Mouse (Mus musculus): ENCODE data around the gene Gm42674. TPM values are rescaled to one million over a fixed set of nuclear protein-coding genes. Genes with fewer than 3 reads are reported as not detected.
A peak's percentile ranks its signal among the peaks of the same experiment; 100 is the strongest.

Gene Gm42674
- polyA plus RNA-seq, 1 experiment from 2014 or later, result not detected

GRCm38 (mm10) chr3:90596810-90597209 is 4.9 kb upstream of the Gm42674 start:
- no peak for ATAC-seq (ENCODE audit: low FRiP score, low TSS enrichment)
- Histone ChIP-seq H3K36me3 (ENCODE audit: insufficient read depth, low read length) (no peaks in the 10 kb centered on the region), H3K27me3 (ENCODE audit: insufficient read depth, low read length) (no peaks in the 10 kb centered on the region), H3K4me2 (replicated peaks; ENCODE audit: low read depth, low read length) (no peak overlapping the region), H3K27ac (ENCODE audit: low read length) (no peak overlapping the region), H3K4me3 (ENCODE audit: low read length) (no peak overlapping the region), H3K9me3 (ENCODE audit: low read length) (no peaks in the 10 kb centered on the region), H3K4me1 (ENCODE audit: insufficient read depth, low read length) (peaks cover 8% of the 10 kb centered on the region), H3K9ac (replicated peaks; ENCODE audit: low read length) (no peak overlapping the region)
- 82% methylated on average over 6 of the region's 6 CpGs for whole genome bisulfite sequencing

- Histone ChIP-seq H3K4me1 (ENCODE audit: insufficient read depth, low read length) (peaks cover 8% of the 10 kb centered on the region), H3K4me2 (replicated peaks; ENCODE audit: low read depth, low read length) (no peak overlapping the region), H3K27me3 (ENCODE audit: insufficient read depth, low read length) (no peaks in the 10 kb centered on the region), H3K36me3 (ENCODE audit: insufficient read depth, low read length) (no peaks in the 10 kb centered on the region), H3K4me3 (ENCODE audit: low read length) (no peak overlapping the region), H3K9me3 (ENCODE audit: low read length) (no peaks in the 10 kb centered on the region), H3K9ac (replicated peaks; ENCODE audit: low read length) (no peak overlapping the region), H3K27ac (ENCODE audit: low read length) (no peak overlapping the region)
- 34% methylated on average over 6 of the region's 6 CpGs for WGBS
- no peak for ATAC-seq (ENCODE audit: low FRiP score, low TSS enrichment)
Measured at GRCm38 (mm10) chr3:90597736-90598135, 4.0 kb upstream of the Gm42674 start.

- no peak for ATAC-seq (ENCODE audit: low FRiP score, low TSS enrichment)
- H3K9me3 ChIP-seq (ENCODE audit: low read length), result no peaks in the 10 kb centered on the region
- H3K4me2 ChIP-seq (replicated peaks; ENCODE audit: low read depth, low read length), result no peak overlapping the region
- H3K4me1 ChIP-seq (ENCODE audit: insufficient read depth, low read length), result peaks cover 8% of the 10 kb centered on the region
- H3K9ac ChIP-seq (replicated peaks; ENCODE audit: low read length), result no peak overlapping the region
- H3K27ac ChIP-seq (ENCODE audit: low read length), result no peak overlapping the region
- no peaks in the 10 kb centered on the region for H3K27me3 ChIP-seq (ENCODE audit: insufficient read depth, low read length)
- no peak overlapping the region for H3K4me3 ChIP-seq (ENCODE audit: low read length)
- WGBS, result 67% methylated on average over 4 of the region's 4 CpGs
- no peaks in the 10 kb centered on the region for H3K36me3 ChIP-seq (ENCODE audit: insufficient read depth, low read length)
Measured at GRCm38 (mm10) chr3:90598212-90598611, 3.5 kb upstream of the Gm42674 start.

- Histone ChIP-seq H3K27ac (ENCODE audit: low read length) (no peak overlapping the region), H3K36me3 (ENCODE audit: insufficient read depth, low read length) (no peaks in the 10 kb centered on the region), H3K9me3 (ENCODE audit: low read length) (no peaks in the 10 kb centered on the region), H3K4me1 (ENCODE audit: insufficient read depth, low read length) (peaks cover 12% of the 10 kb centered on the region), H3K9ac (replicated peaks; ENCODE audit: low read length) (no peak overlapping the region), H3K4me3 (ENCODE audit: low read length) (no peak overlapping the region), H3K27me3 (ENCODE audit: insufficient read depth, low read length) (no peaks in the 10 kb centered on the region), H3K4me2 (replicated peaks; ENCODE audit: low read depth, low read length) (no peak overlapping the region)
- 69% methylated on average over 3 of the region's 3 CpGs for WGBS
- no peak for ATAC-seq (ENCODE audit: low FRiP score, low TSS enrichment)
Measured at GRCm38 (mm10) chr3:90599401-90599800, 2.3 kb upstream of the Gm42674 start.

GRCm38 (mm10) chr3:90600036-90600435 is 1.7 kb upstream of the Gm42674 start:
- 76% methylated on average over 6 of the region's 6 CpGs for WGBS
- Histone ChIP-seq H3K4me2 (replicated peaks; ENCODE audit: low read depth, low read length) (no peak overlapping the region), H3K27me3 (ENCODE audit: insufficient read depth, low read length) (no peaks in the 10 kb centered on the region)

GRCm38 (mm10) chr3:90600458-90601195 is 1.1 kb upstream of the Gm42674 start:
- Histone ChIP-seq H3K36me3 (ENCODE audit: insufficient read depth, low read length) (no peaks in the 10 kb centered on the region), H3K27ac (ENCODE audit: low read length) (no peak overlapping the region), H3K9ac (replicated peaks; ENCODE audit: low read length) (no peak overlapping the region), H3K4me2 (replicated peaks; ENCODE audit: low read depth, low read length) (no peak overlapping the region), H3K4me3 (ENCODE audit: low read length) (no peak overlapping the region), H3K9me3 (ENCODE audit: low read length) (no peaks in the 10 kb centered on the region), H3K27me3 (ENCODE audit: insufficient read depth, low read length) (no peaks in the 10 kb centered on the region), H3K4me1 (ENCODE audit: insufficient read depth, low read length) (peaks cover 23% of the 10 kb centered on the region)
- no peak for ATAC-seq (ENCODE audit: low FRiP score, low TSS enrichment)
- 81% methylated on average over 8 of the region's 8 CpGs for WGBS

More at GRCm38 (mm10) chr3:90600036-90600435, 1.7 kb upstream of the Gm42674 start:
- Histone ChIP-seq H3K36me3 (ENCODE audit: insufficient read depth, low read length) (no peaks in the 10 kb centered on the region), H3K27ac (ENCODE audit: low read length) (no peak overlapping the region), H3K4me3 (ENCODE audit: low read length) (no peak overlapping the region), H3K9ac (replicated peaks; ENCODE audit: low read length) (no peak overlapping the region), H3K4me1 (ENCODE audit: insufficient read depth, low read length) (peaks cover 18% of the 10 kb centered on the region), H3K9me3 (ENCODE audit: low read length) (no peaks in the 10 kb centered on the region)
- ATAC-seq (ENCODE audit: low FRiP score, low TSS enrichment), result no peak

- no peak within 1 kb of the TSS for H3K9ac ChIP-seq (replicated peaks; ENCODE audit: low read length)
- WGBS, result 47% methylated on average over 3 of the region's 3 CpGs
- H3K27ac ChIP-seq (ENCODE audit: low read length), result peak within 1 kb of the TSS; percentile 80
- ATAC-seq (ENCODE audit: low FRiP score, low TSS enrichment), result no peak
- H3K4me1 ChIP-seq (ENCODE audit: insufficient read depth, low read length), result peaks cover 18% of the 10 kb centered on the region
- no peaks in the 10 kb centered on the region for H3K9me3 ChIP-seq (ENCODE audit: low read length)
- no peak within 1 kb of the TSS for H3K4me2 ChIP-seq (replicated peaks; ENCODE audit: low read depth, low read length)
- H3K27me3 ChIP-seq (ENCODE audit: insufficient read depth, low read length), result no peaks in the 10 kb centered on the region
- H3K4me3 ChIP-seq (ENCODE audit: low read length), result no peak within 1 kb of the TSS
- H3K36me3 ChIP-seq (ENCODE audit: insufficient read depth, low read length), result no peaks in the 10 kb centered on the region
Measured at GRCm38 (mm10) chr3:90603623-90604022, 1.9 kb downstream of the Gm42674 start, which contains the start of gene S100a4. TSS of gene S100a4 (plus strand) at chr3:90603771.

GRCm38 (mm10) chr3:90604416-90604815 is 2.7 kb downstream of the Gm42674 start:
- peak overlapping the region; percentile 80 for H3K27ac ChIP-seq (ENCODE audit: low read length)
- 50% methylated on average over 4 of the region's 4 CpGs for WGBS
- H3K9ac ChIP-seq (replicated peaks; ENCODE audit: low read length), result no peak overlapping the region
- peak; percentile 81 for ATAC-seq (ENCODE audit: low FRiP score, low TSS enrichment)
- H3K36me3 ChIP-seq (ENCODE audit: insufficient read depth, low read length), result no peaks in the 10 kb centered on the region
- no peak overlapping the region for H3K4me2 ChIP-seq (replicated peaks; ENCODE audit: low read depth, low read length)
- no peak overlapping the region for H3K4me3 ChIP-seq (ENCODE audit: low read length)
- no peaks in the 10 kb centered on the region for H3K9me3 ChIP-seq (ENCODE audit: low read length)
- no peaks in the 10 kb centered on the region for H3K27me3 ChIP-seq (ENCODE audit: insufficient read depth, low read length)
- H3K4me1 ChIP-seq (ENCODE audit: insufficient read depth, low read length), result peaks cover 18% of the 10 kb centered on the region

- Histone ChIP-seq H3K27me3 (ENCODE audit: insufficient read depth, low read length) (no peaks in the 10 kb centered on the region), H3K9ac (replicated peaks; ENCODE audit: low read length) (no peak overlapping the region), H3K36me3 (ENCODE audit: insufficient read depth, low read length) (no peaks in the 10 kb centered on the region), H3K4me1 (ENCODE audit: insufficient read depth, low read length) (peaks cover 18% of the 10 kb centered on the region), H3K9me3 (ENCODE audit: low read length) (no peaks in the 10 kb centered on the region), H3K4me2 (replicated peaks; ENCODE audit: low read depth, low read length) (no peak overlapping the region), H3K27ac (ENCODE audit: low read length) (peak overlapping the region; percentile 80), H3K4me3 (ENCODE audit: low read length) (no peak overlapping the region)
- 78% methylated on average over 3 of the region's 3 CpGs for WGBS
- ATAC-seq (ENCODE audit: low FRiP score, low TSS enrichment), result no peak
Measured at GRCm38 (mm10) chr3:90605049-90605448, 3.3 kb downstream of the Gm42674 start.

GRCm38 (mm10) chr3:90605736-90606135 is 4.0 kb downstream of the Gm42674 start:
- Histone ChIP-seq H3K4me3 (ENCODE audit: low read length) (no peak overlapping the region), H3K27ac (ENCODE audit: low read length) (peak overlapping the region; percentile 44; the same call in 1 of the 2 replicates), H3K9ac (replicated peaks; ENCODE audit: low read length) (no peak overlapping the region), H3K9me3 (ENCODE audit: low read length) (no peaks in the 10 kb centered on the region), H3K4me2 (replicated peaks; ENCODE audit: low read depth, low read length) (no peak overlapping the region), H3K36me3 (ENCODE audit: insufficient read depth, low read length) (no peaks in the 10 kb centered on the region), H3K4me1 (ENCODE audit: insufficient read depth, low read length) (peaks cover 18% of the 10 kb centered on the region), H3K27me3 (ENCODE audit: insufficient read depth, low read length) (no peaks in the 10 kb centered on the region)
- 79% methylated on average over 2 of the region's 2 CpGs for WGBS
- no peak for ATAC-seq (ENCODE audit: low FRiP score, low TSS enrichment)

All from kidney, embryonic 16.5 days (tissue).